Mouse (Mus musculus) lung, postnatal 0 days (tissue): ENCODE data around the gene Cd164l2. TPM values are rescaled to one million over a fixed set of nuclear protein-coding genes. Genes with fewer than 3 reads are reported as not detected.
A peak's percentile ranks its signal among the peaks of the same experiment; 100 is the strongest.

Experiments used
- ATAC-seq: fragments of 200-750 bp; cut with Nextera tagmentation; 2 replicates; pipeline ENCODE4 v1.8.0; 2017; ENCODE audit warnings: moderate library complexity
- DNase-seq: peaks from one replicate; pipeline ENCODE4 v3.0.0-alpha.2; 2016; ENCODE audit warnings: low spot score
- H3K27ac ChIP-seq: fragments of 300-500 bp; sonication (generic); 2 replicates; pipeline ENCODE4 v1.5.1; 2014; ENCODE audit warnings: antibody characterized with exemption, mild to moderate bottlenecking, low read length, mixed read lengths
- H3K27me3 ChIP-seq: fragments of 300-500 bp; sonication (generic); replicated peaks from 2 replicates; pipeline ENCODE4 v1.6.1; 2014; ENCODE audit warnings: low read length, mixed read lengths; ENCODE audit not compliant: insufficient read depth
- H3K36me3 ChIP-seq: fragments of 300-500 bp; sonication (generic); 2 replicates; pipeline ENCODE4 v1.6.1; 2014; ENCODE audit warnings: low read length, mixed read lengths; ENCODE audit not compliant: insufficient read depth
- H3K4me1 ChIP-seq: fragments of 300-500 bp; sonication (generic); 2 replicates; pipeline ENCODE4 v1.6.1; 2014; ENCODE audit warnings: antibody characterized with exemption, low read depth, low read length, mixed read lengths; ENCODE audit not compliant: insufficient read depth
- H3K4me2 ChIP-seq: fragments of 300-500 bp; sonication (generic); replicated peaks from 2 replicates; pipeline ENCODE4 v1.6.1; 2014; ENCODE audit warnings: low read depth, mild to moderate bottlenecking, low read length, moderate library complexity, mixed read lengths
- H3K4me3 ChIP-seq: fragments of 300-500 bp; sonication (generic); 2 replicates; pipeline ENCODE4 v1.5.1; 2014; ENCODE audit warnings: low read depth, low read length
- H3K9ac ChIP-seq: fragments of 300-500 bp; sonication (generic); replicated peaks from 2 replicates; pipeline ENCODE4 v1.6.1; 2014; ENCODE audit warnings: low read depth, mild to moderate bottlenecking
- H3K9me3 ChIP-seq: fragments of 300-500 bp; sonication (generic); 2 replicates; pipeline ENCODE4 v1.6.1; 2016; ENCODE audit warnings: low read length, mixed read lengths
- CTCF ChIP-seq: IDR thresholded peaks from 2 replicates; pipeline ENCODE4 v1.5.1; 2016; ENCODE audit warnings: antibody characterized with exemption, mild to moderate bottlenecking
- EP300 ChIP-seq: IDR thresholded peaks from 2 replicates; pipeline ENCODE4 v1.6.1; 2016; ENCODE audit warnings: antibody characterized with exemption, mild to moderate bottlenecking, control low read depth
- WGBS: fragments of 180-500 bp; shearing (Covaris S2); extraction: QIAGEN DNeasy Blood & Tissue Kit; methylation state at CpG from one replicate; pipeline ENCODE4 v1.1.7; 2014; 5-methylcytosine and 5-hydroxymethylcytosine counted together
- polyA plus RNA-seq: library from polyadenylated mRNA; unstranded; fragments of >200 nt; fragmentation: Nextera tagmentation; extraction: Ambion mirVana; gene quantifications from 2 replicates; pipeline ENCODE4 v1.2.1, GENCODE M21; 2015

The Cd164l2 gene
- polyA plus RNA-seq, 1 experiment from 2014 or later, result 10.3 TPM

GRCm38 (mm10) chr4:133179258-133179657 lies 32.7 kb upstream of the Cd164l2 start:
- Histone ChIP-seq H3K4me2 (no peak overlapping the region), H3K4me1 (peaks cover 10% of the 10 kb centered on the region), H3K4me3 (no peak overlapping the region), H3K9me3 (no peaks in the 10 kb centered on the region), H3K27me3 (no peaks in the 10 kb centered on the region), H3K9ac (no peak overlapping the region), H3K27ac (no peak overlapping the region), H3K36me3 (peaks cover 23% of the 10 kb centered on the region; the same call in 1 of the 2 replicates)
- DNase-seq, result no peak
- no peak for ATAC-seq
- whole genome bisulfite sequencing, result 89% methylated on average over 7 of the region's 7 CpGs
- TF ChIP-seq CTCF, result no peak
- TF ChIP-seq EP300, result no peak

- DNase-seq (no peak), ATAC-seq (no peak)
- H3K27me3 ChIP-seq, result no peaks in the 10 kb centered on the region
- 90% methylated on average over 8 of the region's 8 CpGs for WGBS
- H3K4me1 ChIP-seq, result 0 out of 2 replicates have a peak, but pooled peaks cover 5% of the 10 kb centered on the region
- H3K36me3 ChIP-seq, result peaks cover 29% of the 10 kb centered on the region; the same call in 1 of the 2 replicates
- no peak overlapping the region for H3K4me2 ChIP-seq
- H3K9me3 ChIP-seq, result no peaks in the 10 kb centered on the region
- no peak overlapping the region for H3K4me3 ChIP-seq
- H3K9ac ChIP-seq, result no peak overlapping the region
- TF ChIP-seq EP300 (no peak), CTCF (no peak)
- no peak overlapping the region for H3K27ac ChIP-seq
Measured at GRCm38 (mm10) chr4:133182439-133183033, 29.4 kb upstream of the Cd164l2 start.

- ATAC-seq (peak; percentile 46; the same call in 1 of the 2 replicates), DNase-seq (peak; percentile 68)
- Histone ChIP-seq H3K9ac (no peak overlapping the region), H3K4me1 (0 out of 2 replicates have a peak, but pooled peaks cover 5% of the 10 kb centered on the region), H3K36me3 (peaks cover 33% of the 10 kb centered on the region; the same call in 1 of the 2 replicates), H3K4me3 (no peak overlapping the region), H3K27me3 (no peaks in the 10 kb centered on the region), H3K27ac (peak overlapping the region; percentile 91), H3K4me2 (peak overlapping the region; percentile 11), H3K9me3 (no peaks in the 10 kb centered on the region)
- TF ChIP-seq CTCF (no peak), EP300 (no peak)
- 52% methylated on average over 14 of the region's 14 CpGs for WGBS
Measured at GRCm38 (mm10) chr4:133184031-133184897, 27.7 kb upstream of the Cd164l2 start.

GRCm38 (mm10) chr4:133184898-133185665 lies 26.8 kb upstream of the Cd164l2 start:
- H3K36me3 ChIP-seq, result peaks cover 39% of the 10 kb centered on the region; the same call in 1 of the 2 replicates
- no peak overlapping the region for H3K9ac ChIP-seq
- DNase-seq (peak; percentile 93), ATAC-seq (peak; percentile 93)
- no peaks in the 10 kb centered on the region for H3K27me3 ChIP-seq
- TF ChIP-seq EP300 (peak; percentile 62; the same call in 1 of the 2 replicates), CTCF (no peak)
- 0 out of 2 replicates have a peak, but pooled peaks cover 5% of the 10 kb centered on the region for H3K4me1 ChIP-seq
- WGBS, result 31% methylated on average over 15 of the region's 15 CpGs
- H3K27ac ChIP-seq, result peak overlapping the region; percentile 91
- H3K4me3 ChIP-seq, result no peak overlapping the region
- H3K4me2 ChIP-seq, result peak overlapping the region; percentile 20
- no peaks in the 10 kb centered on the region for H3K9me3 ChIP-seq

- H3K4me3 ChIP-seq, result no peak overlapping the region
- H3K27ac ChIP-seq, result peak overlapping the region; percentile 66
- TF ChIP-seq CTCF (no peak), EP300 (no peak)
- ATAC-seq (0 out of 2 replicates have a peak, but pooled peaks have one; percentile 12), DNase-seq (peak; percentile 43)
- H3K27me3 ChIP-seq, result no peaks in the 10 kb centered on the region
- 0 out of 2 replicates have a peak, but pooled peaks cover 5% of the 10 kb centered on the region for H3K4me1 ChIP-seq
- H3K36me3 ChIP-seq, result peaks cover 44% of the 10 kb centered on the region; the same call in 1 of the 2 replicates
- H3K9ac ChIP-seq, result no peak overlapping the region
- 63% methylated on average over 8 of the region's 8 CpGs for WGBS
- no peaks in the 10 kb centered on the region for H3K9me3 ChIP-seq
- 0 out of 2 replicates have a peak overlapping the region, but pooled peaks have one; percentile 20 for H3K4me2 ChIP-seq
Measured at GRCm38 (mm10) chr4:133185893-133186292, 26.0 kb upstream of the Cd164l2 start.
